Mouse (Mus musculus): ENCODE data around the gene Sertad2. TPM values are rescaled to one million over a fixed set of nuclear protein-coding genes. Genes with fewer than 3 reads are reported as not detected.

The Sertad2 gene
- 36.0 and 40.9 TPM in 2 replicates for polyA plus RNA-seq (2015; fragmentation: Nextera tagmentation; extraction: Ambion mirVana)

- peak; percentile 46 for TF ChIP-seq CTCF (IDR thresholded peaks at IDR 0.05; ENCODE audit: low read depth)
- no peaks in the 10 kb centered on the region for H3K9me3 ChIP-seq (replicated peaks; ENCODE audit: low read length)
- ATAC-seq (replicated peaks; ENCODE audit: low FRiP score, low read depth): peak; percentile 99
- WGBS: 1% methylated on average over 54 of the region's 62 CpGs
- peak within 1 kb of the TSS; percentile 92 for H3K27ac ChIP-seq
- no peaks in the 10 kb centered on the region for H3K36me3 ChIP-seq (ENCODE audit: insufficient read depth, low read length)
- DNase-seq (ENCODE audit: low spot score): peak; percentile 99
- peak within 1 kb of the TSS; percentile 85 for H3K4me2 ChIP-seq (ENCODE audit: low read length)
- H3K9ac ChIP-seq (ENCODE audit: low read depth, low read length): peak within 1 kb of the TSS; percentile 80
- H3K4me3 ChIP-seq (replicated peaks; ENCODE audit: low read depth, low read length): peak within 1 kb of the TSS; percentile 88
- H3K27me3 ChIP-seq (ENCODE audit: insufficient read depth, low read length): no peaks in the 10 kb centered on the region
- no peaks in the 10 kb centered on the region for H3K4me1 ChIP-seq (replicated peaks; ENCODE audit: insufficient read depth, low read length)
Observed at GRCm38 (mm10) chr11:20542739-20543452, at the start of gene Sertad2. Sertad2 (plus strand) TSS chr11:20543253.

DNA sequence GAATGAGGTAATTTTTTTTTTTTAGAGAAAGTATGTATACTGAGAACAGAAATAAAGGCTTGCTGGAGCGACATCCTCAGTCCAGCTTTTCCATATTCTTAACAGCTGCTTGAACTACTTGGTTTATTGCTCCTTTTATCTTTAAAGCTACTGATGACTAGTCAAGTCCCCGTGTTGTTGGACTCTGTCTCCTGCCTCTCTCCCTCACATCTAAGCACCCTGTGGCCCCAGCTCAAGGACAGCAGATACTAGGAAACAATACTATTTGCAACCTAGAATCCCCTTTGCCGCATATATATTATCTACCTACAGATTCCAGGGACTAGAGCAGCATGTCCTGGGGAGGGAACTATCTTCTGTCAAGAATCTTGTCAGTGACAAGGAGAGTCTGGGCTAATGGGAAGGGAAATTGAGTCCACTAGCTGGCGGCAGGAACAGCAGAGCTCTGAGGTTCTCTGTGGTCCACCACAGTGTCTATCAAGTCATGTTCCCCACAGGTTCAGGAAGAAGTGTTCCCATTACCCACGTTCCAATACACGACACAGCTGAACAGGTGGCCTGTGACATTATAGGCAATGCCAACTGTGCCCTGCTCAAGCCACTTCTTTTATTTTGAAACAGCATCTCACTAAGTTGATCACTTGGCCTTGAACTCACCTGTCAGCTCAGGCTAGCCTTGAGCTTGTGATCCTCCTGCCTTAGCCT, 49.0 kb upstream of the Sertad2 start:
- ATAC-seq (replicated peaks; ENCODE audit: low FRiP score, low read depth): no peak
- no peak for DNase-seq (ENCODE audit: low spot score)
- Histone ChIP-seq H3K27me3 (ENCODE audit: insufficient read depth, low read length) (no peaks in the 10 kb centered on the region), H3K4me2 (ENCODE audit: low read length) (no peak overlapping the region), H3K36me3 (ENCODE audit: insufficient read depth, low read length) (no peaks in the 10 kb centered on the region), H3K27ac (no peak overlapping the region), H3K4me1 (replicated peaks; ENCODE audit: insufficient read depth, low read length) (no peaks in the 10 kb centered on the region), H3K9ac (ENCODE audit: low read depth, low read length) (no peak overlapping the region), H3K9me3 (replicated peaks; ENCODE audit: low read length) (no peaks in the 10 kb centered on the region), H3K4me3 (replicated peaks; ENCODE audit: low read depth, low read length) (no peak overlapping the region)
- WGBS: 74% methylated on average over 6 of the region's 6 CpGs
- TF ChIP-seq CTCF (IDR thresholded peaks at IDR 0.05; ENCODE audit: low read depth): no peak

GRCm38 (mm10) chr11:20500516-20500915, 42.5 kb upstream of the Sertad2 start:
- ATAC-seq (replicated peaks; ENCODE audit: low FRiP score, low read depth) (no peak), DNase-seq (ENCODE audit: low spot score) (no peak)
- 46% methylated on average over 3 of the region's 3 CpGs for WGBS
- Histone ChIP-seq H3K4me3 (replicated peaks; ENCODE audit: low read depth, low read length) (no peak overlapping the region), H3K9me3 (replicated peaks; ENCODE audit: low read length) (no peaks in the 10 kb centered on the region), H3K27ac (no peak overlapping the region), H3K36me3 (ENCODE audit: insufficient read depth, low read length) (no peaks in the 10 kb centered on the region), H3K4me2 (ENCODE audit: low read length) (no peak overlapping the region), H3K9ac (ENCODE audit: low read depth, low read length) (no peak overlapping the region), H3K27me3 (ENCODE audit: insufficient read depth, low read length) (no peaks in the 10 kb centered on the region), H3K4me1 (replicated peaks; ENCODE audit: insufficient read depth, low read length) (no peaks in the 10 kb centered on the region)
- TF ChIP-seq CTCF (IDR thresholded peaks at IDR 0.05; ENCODE audit: low read depth): peak; percentile 18; the same call in 1 of the 2 replicates

GRCm38 (mm10) chr11:20501160-20501955, 41.7 kb upstream of the Sertad2 start:
- Histone ChIP-seq H3K27ac (no peak overlapping the region), H3K4me1 (replicated peaks; ENCODE audit: insufficient read depth, low read length) (no peaks in the 10 kb centered on the region), H3K9ac (ENCODE audit: low read depth, low read length) (no peak overlapping the region), H3K9me3 (replicated peaks; ENCODE audit: low read length) (no peaks in the 10 kb centered on the region), H3K4me3 (replicated peaks; ENCODE audit: low read depth, low read length) (no peak overlapping the region), H3K27me3 (ENCODE audit: insufficient read depth, low read length) (no peaks in the 10 kb centered on the region), H3K4me2 (ENCODE audit: low read length) (no peak overlapping the region), H3K36me3 (ENCODE audit: insufficient read depth, low read length) (no peaks in the 10 kb centered on the region)
- DNase-seq (ENCODE audit: low spot score) (no peak), ATAC-seq (replicated peaks; ENCODE audit: low FRiP score, low read depth) (no peak)
- TF ChIP-seq CTCF (IDR thresholded peaks at IDR 0.05; ENCODE audit: low read depth): no peak
- WGBS: 74% methylated on average over 5 of the region's 5 CpGs

- no peak for TF ChIP-seq CTCF (IDR thresholded peaks at IDR 0.05; ENCODE audit: low read depth)
- Histone ChIP-seq H3K4me3 (replicated peaks; ENCODE audit: low read depth, low read length) (no peak overlapping the region), H3K4me2 (ENCODE audit: low read length) (no peak overlapping the region), H3K27ac (no peak overlapping the region), H3K36me3 (ENCODE audit: insufficient read depth, low read length) (no peaks in the 10 kb centered on the region), H3K4me1 (replicated peaks; ENCODE audit: insufficient read depth, low read length) (no peaks in the 10 kb centered on the region), H3K9ac (ENCODE audit: low read depth, low read length) (no peak overlapping the region), H3K9me3 (replicated peaks; ENCODE audit: low read length) (no peaks in the 10 kb centered on the region), H3K27me3 (ENCODE audit: insufficient read depth, low read length) (no peaks in the 10 kb centered on the region)
- no peak for DNase-seq (ENCODE audit: low spot score)
- ATAC-seq (replicated peaks; ENCODE audit: low FRiP score, low read depth): no peak
- WGBS: 79% methylated on average over 6 of the region's 6 CpGs
Observed at GRCm38 (mm10) chr11:20513574-20513973, 29.5 kb upstream of the Sertad2 start.

GRCm38 (mm10) chr11:20514757-20515156, 28.3 kb upstream of the Sertad2 start:
- no peaks in the 10 kb centered on the region for H3K27me3 ChIP-seq (ENCODE audit: insufficient read depth, low read length)
- H3K9me3 ChIP-seq (replicated peaks; ENCODE audit: low read length): no peaks in the 10 kb centered on the region
- DNase-seq (ENCODE audit: low spot score): no peak
- H3K27ac ChIP-seq: no peak overlapping the region
- H3K9ac ChIP-seq (ENCODE audit: low read depth, low read length): no peak overlapping the region
- H3K4me1 ChIP-seq (replicated peaks; ENCODE audit: insufficient read depth, low read length): no peaks in the 10 kb centered on the region
- WGBS: 70% methylated on average over 4 of the region's 4 CpGs
- ATAC-seq (replicated peaks; ENCODE audit: low FRiP score, low read depth): no peak
- H3K4me2 ChIP-seq (ENCODE audit: low read length): no peak overlapping the region
- TF ChIP-seq CTCF (IDR thresholded peaks at IDR 0.05; ENCODE audit: low read depth): no peak
- H3K4me3 ChIP-seq (replicated peaks; ENCODE audit: low read depth, low read length): no peak overlapping the region
- no peaks in the 10 kb centered on the region for H3K36me3 ChIP-seq (ENCODE audit: insufficient read depth, low read length)
